Mouse (Mus musculus) liver, embryonic 14 days (tissue): ENCODE data around the gene Psg28. TPM values are rescaled to one million over a fixed set of nuclear protein-coding genes. Genes with fewer than 3 reads are reported as not detected.

ENCODE experiments used
- polyA plus RNA-seq: library from polyadenylated mRNA; depleted of rRNA; stranded (reverse); fragments of >200 nt; gene quantifications from 2 replicates; pipeline ENCODE4 v1.2.3, GENCODE M21; 2012; rRNA removed

The Psg28 gene
- 0.02 and 0.09 TPM in 2 replicates for polyA plus RNA-seq

GRCm38 (mm10) chr7:18431941-18432340 is at the start of gene Psg28:
Gene Psg28, minus strand, starts transcription at chr7:18432041.

Other genes with a start within 250 kb of the Psg28 start
- not detected in 2 replicates for gene Mill1, start 186.7 kb downstream of the Psg28 start, polyA plus RNA-seq
- gene Psg18, start 77.0 kb downstream of the Psg28 start, polyA plus RNA-seq, result 0.07 and 0.25 TPM in 2 replicates
- gene Psg26, start 52.1 kb upstream of the Psg28 start, polyA plus RNA-seq, result 0.02 TPM in 1 of 2 replicates, not detected in the other
- gene Psg25, start 100.2 kb upstream of the Psg28 start, polyA plus RNA-seq, result 0.01 and 0.02 TPM in 2 replicates
- 0.03 and 0.20 TPM in 2 replicates for gene Psg27, start 135.3 kb upstream of the Psg28 start, polyA plus RNA-seq
- 0.07 and 0.30 TPM in 2 replicates for gene Psg23, start 184.5 kb upstream of the Psg28 start, polyA plus RNA-seq
- 0.08 and 0.51 TPM in 2 replicates for gene Psg21, start 224.7 kb upstream of the Psg28 start, polyA plus RNA-seq